Mouse (Mus musculus) right cerebral cortex, postnatal 25 days (tissue): ENCODE measurements around the gene N4bp1.

ENCODE experiments used
- DNase-seq: peaks from one replicate; pipeline ENCODE4 v3.0.0; 2022

N4bp1 gene

GRCm38 (mm10) chr8:86853266-86853988 lies 31.6 kb downstream of the N4bp1 start:
- DNase-seq, result no peak

GRCm38 (mm10) chr8:86852491-86852890 lies 32.6 kb downstream of the N4bp1 start:
- no peak for DNase-seq

GRCm38 (mm10) chr8:86848876-86849275 lies 36.2 kb downstream of the N4bp1 start:
- no peak for DNase-seq

- DNase-seq, result no peak
These were observed 36.7 kb downstream of the N4bp1 start for GRCm38 (mm10) chr8:86848401-86848800.

GRCm38 (mm10) chr8:86847091-86847490 lies 38.0 kb downstream of the N4bp1 start:
- DNase-seq, result no peak

- DNase-seq, result no peak
These were observed 39.2 kb downstream of the N4bp1 start for GRCm38 (mm10) chr8:86845875-86846274.

GRCm38 (mm10) chr8:86844856-86845255 lies 40.2 kb downstream of the N4bp1 start:
- DNase-seq, result no peak

GRCm38 (mm10) chr8:86843896-86844295 lies 41.2 kb downstream of the N4bp1 start:
- no peak for DNase-seq

- DNase-seq, result no peak
These were observed 43.3 kb downstream of the N4bp1 start for GRCm38 (mm10) chr8:86841556-86842309.

GRCm38 (mm10) chr8:86840120-86840693 lies 44.9 kb downstream of the N4bp1 start:
- DNase-seq, result no peak

- DNase-seq, result no peak
These were observed 46.2 kb downstream of the N4bp1 start for GRCm38 (mm10) chr8:86838707-86839438.

GRCm38 (mm10) chr8:86837234-86837633 lies 47.8 kb downstream of the N4bp1 start:
- no peak for DNase-seq

GRCm38 (mm10) chr8:86835881-86836280 lies 49.2 kb downstream of the N4bp1 start:
- DNase-seq, result no peak

GRCm38 (mm10) chr8:86834496-86835260 lies 50.4 kb downstream of the N4bp1 start:
- no peak for DNase-seq

- DNase-seq, result no peak
These were observed 51.1 kb downstream of the N4bp1 start for GRCm38 (mm10) chr8:86833937-86834336.

GRCm38 (mm10) chr8:86828925-86829324 lies 56.1 kb downstream of the N4bp1 start:
- DNase-seq, result no peak

GRCm38 (mm10) chr8:86827199-86827598 lies 57.9 kb downstream of the N4bp1 start:
- no peak for DNase-seq

GRCm38 (mm10) chr8:86826538-86826937 lies 58.5 kb downstream of the N4bp1 start:
- DNase-seq, result no peak

GRCm38 (mm10) chr8:86825674-86826448 lies 59.2 kb downstream of the N4bp1 start:
- DNase-seq, result no peak

GRCm38 (mm10) chr8:86824735-86825134 lies 60.3 kb downstream of the N4bp1 start:
- DNase-seq, result no peak

GRCm38 (mm10) chr8:86820756-86821201 lies 64.3 kb downstream of the N4bp1 start:
- DNase-seq, result no peak
